ENCODE assay signal across 10 mouse cellular contexts in genomic region chr3:101367372-101367771, GRCm38 (mm10). TPM values are rescaled to one million over a fixed set of nuclear protein-coding genes. Genes with fewer than 3 reads are reported as not detected.
DNase-seq lines count a peak whose midpoint lies in the region; ATAC-seq lines count a peak whose summit lies in the region.
"Had no signal": no experiment of that assay in that cellular context is flagged by ENCODE, and none has a peak within 500 bp of the region (broad histone marks: within the 10 kb centered on the region; RNA-seq: fewer than 3 reads in every experiment).

No protein-coding gene starts in this region.

- 0 out of 2 replicates have a peak, but pooled peaks cover 4% of the 10 kb centered on the region for H3K27me3 ChIP-seq in embryonic facial prominence, embryonic 10.5 days (replicated peaks; ENCODE audit: low read depth, poor library complexity, severe bottlenecking)
- no peaks in the 10 kb centered on the region for H3K27me3 ChIP-seq in liver, embryonic 12.5 days (replicated peaks)
- no peaks in the 10 kb centered on the region for H3K27me3 ChIP-seq in stomach, embryonic 16.5 days (ENCODE audit: control insufficient read depth, insufficient read depth, low read length)
- H3K27me3 ChIP-seq: heart, embryonic 13.5 days; hindbrain, embryonic 15.5 days had no signal

- peak overlapping the region; percentile 44 for H3K27ac ChIP-seq in embryonic facial prominence, embryonic 10.5 days (replicated peaks)
- peak overlapping the region; percentile 85 for H3K27ac ChIP-seq in liver, embryonic 12.5 days
- no peak overlapping the region for H3K27ac ChIP-seq in stomach, embryonic 16.5 days (ENCODE audit: low read length)
- H3K27ac ChIP-seq: heart, embryonic 13.5 days; hindbrain, embryonic 15.5 days had no signal

- peak; percentile 53 for DNase-seq in ovary, adult 18-20 months (ENCODE audit: low spot score)
- no peak for DNase-seq in ovary, postnatal 14 days (ENCODE audit: low spot score)
- DNase-seq in embryonic facial prominence, embryonic 10.5 days (ENCODE audit: low spot score) = no peak
- DNase-seq in kidney, postnatal 36 days = no peak
- no peak for DNase-seq in kidney, adult 18-20 months
- DNase-seq: cerebellum, adult 18-20 months had no signal

- no peaks in the 10 kb centered on the region for H3K36me3 ChIP-seq in embryonic facial prominence, embryonic 10.5 days (replicated peaks)
- H3K36me3 ChIP-seq in liver, embryonic 12.5 days = no peaks in the 10 kb centered on the region
- H3K36me3 ChIP-seq in stomach, embryonic 16.5 days (ENCODE audit: control insufficient read depth, insufficient read depth, low read length) = no peaks in the 10 kb centered on the region
- H3K36me3 ChIP-seq: heart, embryonic 13.5 days; hindbrain, embryonic 15.5 days had no signal

- H3K4me2 ChIP-seq in liver, embryonic 12.5 days = peak overlapping the region; percentile 60
- H3K4me2 ChIP-seq in stomach, embryonic 16.5 days (ENCODE audit: low read depth, low read length) = no peak overlapping the region
- H3K4me2 ChIP-seq: heart, embryonic 13.5 days; hindbrain, embryonic 15.5 days had no signal

- no peak overlapping the region for H3K4me3 ChIP-seq in embryonic facial prominence, embryonic 10.5 days
- peak overlapping the region; percentile 23 for H3K4me3 ChIP-seq in liver, embryonic 12.5 days
- H3K4me3 ChIP-seq in stomach, embryonic 16.5 days (replicated peaks; ENCODE audit: low read length) = no peak overlapping the region
- H3K4me3 ChIP-seq: heart, embryonic 13.5 days; hindbrain, embryonic 15.5 days had no signal

- ATAC-seq in liver, embryonic 12.5 days = peak; percentile 91
- ATAC-seq in stomach, embryonic 16.5 days (ENCODE audit: insufficient read depth, low FRiP score) = peak; percentile 59; the same call in 1 of the 2 replicates

- WGBS in embryonic facial prominence, embryonic 10.5 days = 82% methylated on average over 11 of the region's 11 CpGs
- WGBS in liver, embryonic 12.5 days (ENCODE audit: insufficient replicate concordance) = 4% methylated on average over 11 of the region's 11 CpGs
- WGBS in stomach, embryonic 16.5 days = 41% methylated on average over 11 of the region's 11 CpGs

- H3K9ac ChIP-seq in liver, embryonic 12.5 days = peak overlapping the region; percentile 54
- H3K9ac ChIP-seq in stomach, embryonic 16.5 days (ENCODE audit: low read length) = no peak overlapping the region
- H3K9ac ChIP-seq: heart, embryonic 13.5 days; hindbrain, embryonic 15.5 days had no signal

- H3K9me3 ChIP-seq in embryonic facial prominence, embryonic 10.5 days = no peaks in the 10 kb centered on the region
- H3K9me3 ChIP-seq in liver, embryonic 12.5 days (replicated peaks) = no peaks in the 10 kb centered on the region
- H3K9me3 ChIP-seq in stomach, embryonic 16.5 days (replicated peaks; ENCODE audit: control insufficient read depth, low read length) = no peaks in the 10 kb centered on the region
- H3K9me3 ChIP-seq: heart, embryonic 13.5 days; hindbrain, embryonic 15.5 days had no signal

- H3K4me1 ChIP-seq in embryonic facial prominence, embryonic 10.5 days = peaks cover 50% of the 10 kb centered on the region
- peaks cover 76% of the 10 kb centered on the region for H3K4me1 ChIP-seq in liver, embryonic 12.5 days
- 0 out of 2 replicates have a peak, but pooled peaks cover 4% of the 10 kb centered on the region for H3K4me1 ChIP-seq in stomach, embryonic 16.5 days (ENCODE audit: control insufficient read depth, insufficient read depth, low read length)

RNA-seq across cellular contexts. Expression of gene Igsf3, which starts 9.5 kb away (rescaled TPM):
- 52.1 and 59.2 TPM in 2 replicates for polyA plus RNA-seq in embryonic facial prominence, embryonic 10.5 days (2016; fragmentation: Nextera tagmentation; extraction: Ambion mirVana)
- polyA plus RNA-seq in liver, embryonic 12.5 days (2016; fragmentation: Nextera tagmentation; extraction: Ambion mirVana) = 10.3 and 10.7 TPM in 2 replicates
- 35.3 and 36.7 TPM in 2 replicates for polyA plus RNA-seq in stomach, embryonic 16.5 days (2015; fragmentation: Nextera tagmentation; extraction: Ambion mirVana)
